Comparison of ENCODE assay signal across 20 mouse cellular contexts in the genomic region with DNA sequence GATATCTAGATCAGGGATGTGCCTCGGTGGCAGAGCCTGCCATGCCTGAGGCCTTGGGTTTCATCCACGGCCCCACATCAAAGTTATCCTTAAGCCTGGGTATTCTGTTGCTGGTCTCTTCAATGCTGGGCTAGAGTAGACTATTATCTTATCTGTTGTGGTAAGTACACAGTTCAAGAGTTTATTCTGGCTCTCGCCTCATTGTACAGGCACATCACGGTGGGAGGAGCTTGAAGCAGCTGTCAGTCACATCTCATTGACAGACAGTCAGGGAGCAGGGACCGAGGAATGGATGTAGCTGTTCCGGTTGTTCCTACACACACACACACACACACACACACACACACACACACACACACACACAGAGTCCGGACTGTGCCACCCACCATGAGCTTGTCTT. TPM values are rescaled to one million over a fixed set of nuclear protein-coding genes. Genes with fewer than 3 reads are reported as not detected.
DNase-seq lines count a peak whose midpoint lies in the region; ATAC-seq and TF ChIP-seq lines count a peak whose summit lies in the region.
"Had no signal": no experiment of that assay in that cellular context is flagged by ENCODE, and none has a peak within 500 bp of the region (broad histone marks: within the 10 kb centered on the region; RNA-seq: fewer than 3 reads in every experiment).

No protein-coding gene starts in this region.

- H3K27ac ChIP-seq in heart, embryonic 13.5 days (replicated peaks), result peak overlapping the region; percentile 73
- peak overlapping the region; percentile 99 for H3K27ac ChIP-seq in MEL (ENCODE audit: control insufficient read depth, low read depth, low read length)
- H3K27ac ChIP-seq in liver, embryonic 16.5 days (ENCODE audit: low read length), result peak overlapping the region; percentile 35
- no peak overlapping the region for H3K27ac ChIP-seq in kidney, embryonic 15.5 days
- H3K27ac ChIP-seq in neural tube, embryonic 15.5 days (replicated peaks), result no peak overlapping the region
- H3K27ac ChIP-seq: embryonic facial prominence, embryonic 15.5 days; forebrain, embryonic 12.5 days; hindbrain, embryonic 13.5 days; intestine, embryonic 15.5 days; lung, embryonic 15.5 days; midbrain, embryonic 12.5 days had no signal

- no peak for TF ChIP-seq POLR2A in MEL (IDR thresholded peaks at IDR 0.05; ENCODE audit: control insufficient read depth in 1 of 2, insufficient read depth in 1 of 2, low read depth in 1 of 2, low read length in 2 of 2, poor library complexity in 1 of 2)

- ATAC-seq in heart, embryonic 13.5 days (ENCODE audit: extremely low read depth, insufficient number of reproducible peaks, low FRiP score, low TSS enrichment), result no peak
- peak; percentile 64 for ATAC-seq in liver, embryonic 16.5 days (ENCODE audit: low read depth)
- ATAC-seq in kidney, embryonic 15.5 days (replicated peaks; ENCODE audit: low FRiP score), result no peak
- ATAC-seq in neural tube, embryonic 15.5 days (ENCODE audit: low FRiP score), result no peak
- ATAC-seq: intestine, embryonic 15.5 days had no signal

- peaks cover 3% of the 10 kb centered on the region; the same call in 1 of the 2 replicates for H3K9me3 ChIP-seq in heart, embryonic 13.5 days
- H3K9me3 ChIP-seq in MEL (replicated peaks; ENCODE audit: insufficient read depth, low read length), result no peaks in the 10 kb centered on the region
- H3K9me3 ChIP-seq in liver, embryonic 16.5 days (replicated peaks; ENCODE audit: control insufficient read depth, low read length), result no peaks in the 10 kb centered on the region
- no peaks in the 10 kb centered on the region for H3K9me3 ChIP-seq in kidney, embryonic 15.5 days (replicated peaks)
- no peaks in the 10 kb centered on the region for H3K9me3 ChIP-seq in neural tube, embryonic 15.5 days (replicated peaks)
- H3K9me3 ChIP-seq: embryonic facial prominence, embryonic 15.5 days; forebrain, embryonic 12.5 days; hindbrain, embryonic 13.5 days; intestine, embryonic 15.5 days; lung, embryonic 15.5 days; midbrain, embryonic 12.5 days had no signal

- TF ChIP-seq RAD21 in MEL (IDR thresholded peaks at IDR 0.05; ENCODE audit: low read depth, low read length), result no peak

- whole genome bisulfite sequencing in heart, embryonic 13.5 days, result 24% methylated on average over 7 of the region's 7 CpGs
- WGBS in liver, embryonic 16.5 days (ENCODE audit: insufficient replicate concordance), result 11% methylated on average over 7 of the region's 7 CpGs
- 92% methylated on average over 7 of the region's 7 CpGs for WGBS in kidney, embryonic 15.5 days
- WGBS in neural tube, embryonic 15.5 days, result 91% methylated on average over 7 of the region's 7 CpGs

- no peak overlapping the region for H3K4me3 ChIP-seq in heart, embryonic 13.5 days
- H3K4me3 ChIP-seq in MEL (ENCODE audit: control insufficient read depth in 1 of 2, insufficient read depth in 1 of 2, low read depth in 2 of 2, low read length in 2 of 2), result peak overlapping the region; percentile 12 to 24
- no peak overlapping the region for H3K4me3 ChIP-seq in liver, embryonic 16.5 days (ENCODE audit: low read depth, low read length)
- H3K4me3 ChIP-seq in kidney, embryonic 15.5 days (replicated peaks), result no peak overlapping the region
- no peak overlapping the region for H3K4me3 ChIP-seq in neural tube, embryonic 15.5 days (replicated peaks)
- H3K4me3 ChIP-seq: embryonic facial prominence, embryonic 15.5 days; forebrain, embryonic 12.5 days; hindbrain, embryonic 13.5 days; intestine, embryonic 15.5 days; lung, embryonic 15.5 days; midbrain, embryonic 12.5 days had no signal

- H3K79me2 ChIP-seq in MEL (ENCODE audit: control insufficient read depth, insufficient read depth, low read length, poor library complexity), result no peaks in the 10 kb centered on the region

- H3K27me3 ChIP-seq in heart, embryonic 13.5 days (replicated peaks), result no peaks in the 10 kb centered on the region
- H3K27me3 ChIP-seq in MEL (ENCODE audit: control insufficient read depth in 1 of 2, insufficient read depth in 2 of 2, low read length in 2 of 2), result no peaks in the 10 kb centered on the region
- no peaks in the 10 kb centered on the region for H3K27me3 ChIP-seq in liver, embryonic 16.5 days (ENCODE audit: control insufficient read depth, insufficient read depth, low read depth, low read length)
- no peaks in the 10 kb centered on the region for H3K27me3 ChIP-seq in kidney, embryonic 15.5 days
- no peaks in the 10 kb centered on the region for H3K27me3 ChIP-seq in neural tube, embryonic 15.5 days (replicated peaks)
- H3K27me3 ChIP-seq: embryonic facial prominence, embryonic 15.5 days; forebrain, embryonic 12.5 days; intestine, embryonic 15.5 days; lung, embryonic 15.5 days had no signal

- no peak for TF ChIP-seq CTCF in MEL (IDR thresholded peaks at IDR 0.05 in 2 of 3, conservative IDR thresholded peaks at IDR 0.05 in 1 of 3; ENCODE audit: control insufficient read depth in 1 of 3, insufficient read depth in 1 of 3, low read depth in 2 of 3, low read length in 3 of 3, poor library complexity in 1 of 3, severe bottlenecking in 1 of 3)

- DNase-seq in heart, adult 18-20 months, result no peak
- peak; percentile 58 for DNase-seq in MEL (ENCODE audit: low read depth, low spot score)
- peak; percentile 45 for DNase-seq in liver
- no peak for DNase-seq in right cerebral cortex, postnatal 10 days (ENCODE audit: low spot score in 2 of 2)
- DNase-seq: adrenal gland, postnatal 10 days; B cell, adult 2 months; cerebellum, adult 11 months; cerebellum, postnatal 10 days; gastrocnemius, postnatal 10 days; thymus, postnatal 36 days had no signal

- H3K36me3 ChIP-seq in heart, embryonic 13.5 days, result peaks cover 9% of the 10 kb centered on the region; the same call in 1 of the 2 replicates
- peaks cover 0 to 37% of the 10 kb centered on the region in 2 experiments; a peak in 2 of 4 replicates for H3K36me3 ChIP-seq in MEL (ENCODE audit: control insufficient read depth in 1 of 2, insufficient read depth in 2 of 2, low read length in 2 of 2)
- H3K36me3 ChIP-seq in liver, embryonic 16.5 days (ENCODE audit: control insufficient read depth, insufficient read depth), result peaks cover 5% of the 10 kb centered on the region; the same call in 1 of the 2 replicates
- peaks cover 11% of the 10 kb centered on the region; the same call in 1 of the 2 replicates for H3K36me3 ChIP-seq in kidney, embryonic 15.5 days
- H3K36me3 ChIP-seq in neural tube, embryonic 15.5 days, result no peaks in the 10 kb centered on the region
- H3K36me3 ChIP-seq: embryonic facial prominence, embryonic 15.5 days; forebrain, embryonic 12.5 days; hindbrain, embryonic 13.5 days; intestine, embryonic 15.5 days; lung, embryonic 15.5 days; midbrain, embryonic 12.5 days had no signal

- no peak overlapping the region for H3K4me2 ChIP-seq in heart, embryonic 13.5 days
- H3K4me2 ChIP-seq in liver, embryonic 16.5 days (ENCODE audit: low read depth, low read length), result peak overlapping the region; percentile 4; the same call in 1 of the 2 replicates
- H3K4me2 ChIP-seq in kidney, embryonic 15.5 days, result no peak overlapping the region
- H3K4me2 ChIP-seq in neural tube, embryonic 15.5 days, result no peak overlapping the region
- H3K4me2 ChIP-seq: embryonic facial prominence, embryonic 15.5 days; forebrain, embryonic 12.5 days; hindbrain, embryonic 13.5 days; intestine, embryonic 15.5 days; lung, embryonic 15.5 days; midbrain, embryonic 12.5 days had no signal

- H3K4me1 ChIP-seq in heart, embryonic 13.5 days, result peaks cover 53% of the 10 kb centered on the region
- peaks cover 7 to 49% of the 10 kb centered on the region in 2 experiments for H3K4me1 ChIP-seq in MEL (ENCODE audit: control insufficient read depth in 1 of 2, insufficient read depth in 2 of 2, low read length in 2 of 2)
- H3K4me1 ChIP-seq in liver, embryonic 16.5 days (ENCODE audit: control insufficient read depth, low read depth, low read length), result peaks cover 54% of the 10 kb centered on the region
- peaks cover 11% of the 10 kb centered on the region for H3K4me1 ChIP-seq in kidney, embryonic 15.5 days
- peaks cover 12% of the 10 kb centered on the region for H3K4me1 ChIP-seq in neural tube, embryonic 15.5 days

- no peak overlapping the region for H3K9ac ChIP-seq in heart, embryonic 13.5 days
- H3K9ac ChIP-seq in MEL (ENCODE audit: control insufficient read depth, low read depth, low read length, poor library complexity, severe bottlenecking), result peak overlapping the region; percentile 60
- H3K9ac ChIP-seq in liver, embryonic 16.5 days (ENCODE audit: low read depth, low read length), result no peak overlapping the region
- no peak overlapping the region for H3K9ac ChIP-seq in kidney, embryonic 15.5 days
- no peak overlapping the region for H3K9ac ChIP-seq in neural tube, embryonic 15.5 days (replicated peaks)
- H3K9ac ChIP-seq: embryonic facial prominence, embryonic 15.5 days; forebrain, embryonic 12.5 days; hindbrain, embryonic 13.5 days; intestine, embryonic 15.5 days; lung, embryonic 15.5 days; midbrain, embryonic 12.5 days had no signal

- TF ChIP-seq EP300 in MEL (IDR thresholded peaks at IDR 0.05; ENCODE audit: low read depth in 1 of 2, low read length in 2 of 2), result no peak

TF ChIP-seq in MEL, 35 proteins besides CTCF, POLR2A, EP300 and RAD21:
- 0 out of 2 replicates have a peak, but pooled peaks have one; percentile 48 for TF ChIP-seq GATA1 (IDR thresholded peaks at IDR 0.05; ENCODE audit: low read depth, low read length)
- TF ChIP-seq HCFC1 (IDR thresholded peaks at IDR 0.05; ENCODE audit: low read depth, low read length), result 0 out of 2 replicates have a peak, but pooled peaks have one; percentile 15
- no peak for TF ChIP-seq GABPA (IDR thresholded peaks at IDR 0.05; ENCODE audit: low read depth, low read length)
TF ChIP-seq in MEL: peak in this region for 2.

RNA-seq across cellular contexts. Expression of a gene that starts 15.3 kb away (rescaled TPM):
- 15.8 and 17.3 TPM in 2 replicates for polyA plus RNA-seq in heart, embryonic 13.5 days (2015; fragmentation: Nextera tagmentation; extraction: Ambion mirVana)
- 10 to 100 TPM; 12.1 to 16.3 TPM for total RNA-seq in heart, adult 18-20 months (2021)
- 37.0 and 39.2 TPM in 2 replicates for total RNA-seq in MEL (2012; rRNA removed)
- polyA plus RNA-seq in MEL (2012; ENCODE audit: insufficient read depth in 1 of 2, insufficient read length in 2 of 2, low read depth in 1 of 2, low replicate concordance in 2 of 2, missing spikeins in 1 of 2), result 10 to 100 TPM in 1 of 2 experiments, not detected in 1; 35.0 TPM
- polyA plus RNA-seq in liver, embryonic 16.5 days (2015; fragmentation: Nextera tagmentation; extraction: Ambion mirVana), result 32.2 and 37.0 TPM in 2 replicates
- polyA plus RNA-seq in kidney, embryonic 15.5 days (2015; fragmentation: Nextera tagmentation; extraction: Ambion mirVana), result 18.4 and 18.7 TPM in 2 replicates
- 16.8 and 19.8 TPM in 2 replicates for polyA plus RNA-seq in neural tube, embryonic 15.5 days (2015; fragmentation: Nextera tagmentation; extraction: Ambion mirVana)

RNA-seq across cellular contexts. Expression of a gene that starts 48.5 kb away (rescaled TPM):
- polyA plus RNA-seq in heart, embryonic 13.5 days (2015; fragmentation: Nextera tagmentation; extraction: Ambion mirVana), result 26.3 and 28.3 TPM in 2 replicates
- 1,000 to 10,000 TPM in 1 of 2 experiments, 100 to 1,000 TPM in 1; 974 to 1,043 TPM for total RNA-seq in heart, adult 18-20 months (2021)
- total RNA-seq in MEL (2012; rRNA removed), result 0.95 and 1.5 TPM in 2 replicates
- 1 to 10 TPM in 1 of 2 experiments, not detected in 1; 2.1 TPM for polyA plus RNA-seq in MEL (2012; ENCODE audit: insufficient read depth in 1 of 2, insufficient read length in 2 of 2, low read depth in 1 of 2, low replicate concordance in 2 of 2, missing spikeins in 1 of 2)
- polyA plus RNA-seq in liver, embryonic 16.5 days (2015; fragmentation: Nextera tagmentation; extraction: Ambion mirVana), result 37.0 and 43.7 TPM in 2 replicates
- 18.4 and 18.6 TPM in 2 replicates for polyA plus RNA-seq in kidney, embryonic 15.5 days (2015; fragmentation: Nextera tagmentation; extraction: Ambion mirVana)
- 3.4 and 5.8 TPM in 2 replicates for polyA plus RNA-seq in neural tube, embryonic 15.5 days (2015; fragmentation: Nextera tagmentation; extraction: Ambion mirVana)

Comparison
In these comparisons a context has a peak if more than half of its experiments do, and no peak if none do; other contexts are left out.
1. H3K27ac ChIP-seq: peak in heart, embryonic 13.5 days (single experiment), MEL (single experiment) and liver, embryonic 16.5 days (single experiment); none in kidney, embryonic 15.5 days (single experiment) and neural tube, embryonic 15.5 days (single experiment).
2. H3K4me3 ChIP-seq: peak in MEL (2 of 2); none in heart, embryonic 13.5 days (single experiment), liver, embryonic 16.5 days (single experiment), kidney, embryonic 15.5 days (single experiment) and neural tube, embryonic 15.5 days (single experiment).
3. DNase-seq: peak in MEL (single experiment) and liver (single experiment); none in heart, adult 18-20 months (0 of 2) and right cerebral cortex, postnatal 10 days (0 of 2).